Mouse (Mus musculus) kidney, adult 2 months (tissue): ENCODE measurements around the gene Slco2b1. TPM values are rescaled to one million over a fixed set of nuclear protein-coding genes. Genes with fewer than 3 reads are reported as not detected.
A peak's percentile ranks its signal among the peaks of the same experiment; 100 is the strongest.
"Not testable (repeated sequence)": the region's sequence is repeated elsewhere in the genome, so short reads cannot be mapped to it uniquely, and the experiment has no call there.

Source experiments
- DNase-seq: peaks from one replicate; pipeline ENCODE4 v3.0.0; 2021
- H3K27ac ChIP-seq: fragments of 200-500 bp; 2 replicates; pipeline ENCODE4 v1.5.1; 2012; ENCODE audit warnings: low read depth, low read length, control low read depth, inconsistent platforms; ENCODE audit not compliant: insufficient read depth
- H3K27me3 ChIP-seq: fragments of 200-500 bp; replicated peaks from 2 replicates; pipeline ENCODE4 v1.6.1; 2012; ENCODE audit warnings: mild to moderate bottlenecking, moderate library complexity, low read length, inconsistent platforms; ENCODE audit not compliant: control insufficient read depth, insufficient read depth
- H3K36me3 ChIP-seq: fragments of 200-500 bp; 2 replicates; pipeline ENCODE4 v1.6.1; 2012; ENCODE audit warnings: mild to moderate bottlenecking, moderate library complexity, low read length, inconsistent platforms; ENCODE audit not compliant: control insufficient read depth, insufficient read depth
- H3K4me1 ChIP-seq: fragments of 200-500 bp; 2 replicates; pipeline ENCODE4 v1.6.1; 2011; ENCODE audit warnings: low read length; ENCODE audit not compliant: control insufficient read depth, insufficient read depth
- H3K4me3 ChIP-seq: fragments of 200-500 bp; 2 replicates; pipeline ENCODE4 v1.5.1; 2011; ENCODE audit warnings: mild to moderate bottlenecking, low read depth, low read length, control low read depth; ENCODE audit not compliant: insufficient read depth
- CTCF ChIP-seq: fragments of 200-500 bp; conservative IDR thresholded peaks from 2 replicates; pipeline ENCODE4 v1.5.1; 2011; ENCODE audit warnings: low read depth, mild to moderate bottlenecking, control low read depth, low read length, moderate library complexity, mixed read lengths; ENCODE audit not compliant: insufficient read depth, insufficient read length
- POLR2A ChIP-seq: fragments of 200-500 bp; IDR thresholded peaks from one replicate; pipeline ENCODE4 v1.6.1; 2011; ENCODE audit warnings: low read depth, low read length, control low read depth
- WGBS: fragments of 180-500 bp; shearing (Covaris S2); methylation state at CpG from one replicate; pipeline ENCODE4 v1.1.7; 2018; 5-methylcytosine and 5-hydroxymethylcytosine counted together
- polyA plus RNA-seq: library from polyadenylated mRNA; depleted of rRNA; stranded (reverse); fragments of >200 nt; gene quantifications from 2 replicates; pipeline ENCODE4 v1.2.3, GENCODE M21; 2012; rRNA removed

The Slco2b1 gene
- 28.4 and 35.0 TPM in 2 replicates for polyA plus RNA-seq

DNA sequence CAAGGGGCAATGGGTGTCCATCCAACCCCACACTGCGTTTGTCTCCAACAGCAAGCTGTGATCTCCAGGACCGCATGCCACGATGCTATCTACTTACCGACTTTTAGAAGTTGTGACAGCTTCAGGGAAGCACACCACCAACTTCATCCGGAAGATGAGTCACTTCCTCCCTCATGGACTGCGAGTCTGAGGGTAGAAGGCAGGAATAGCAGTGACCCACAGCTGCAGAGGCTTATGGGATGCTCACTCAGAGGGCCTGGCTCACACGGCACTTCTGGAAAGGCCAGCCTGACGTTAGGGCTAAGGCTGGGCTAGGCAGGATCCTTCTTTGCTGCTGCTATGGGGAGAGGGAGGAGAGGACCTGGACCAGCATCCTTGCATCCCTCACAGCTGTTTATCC, at the start of gene Slco2b1:
Slco2b1 (minus strand) TSS at position 175 of the 400 bp plus-strand sequence.
- Histone ChIP-seq H3K27me3 (no peaks in the 10 kb centered on the region), H3K4me3 (no peak within 1 kb of the TSS), H3K36me3 (no peaks in the 10 kb centered on the region), H3K4me1 (no peaks in the 10 kb centered on the region), H3K27ac (peak within 1 kb of the TSS; percentile 29; the same call in 1 of the 2 replicates)
- 62% methylated on average over 8 of the region's 8 CpGs for WGBS
- peak; percentile 54 for DNase-seq
- no peak for TF ChIP-seq POLR2A
- TF ChIP-seq CTCF: no peak

DNA sequence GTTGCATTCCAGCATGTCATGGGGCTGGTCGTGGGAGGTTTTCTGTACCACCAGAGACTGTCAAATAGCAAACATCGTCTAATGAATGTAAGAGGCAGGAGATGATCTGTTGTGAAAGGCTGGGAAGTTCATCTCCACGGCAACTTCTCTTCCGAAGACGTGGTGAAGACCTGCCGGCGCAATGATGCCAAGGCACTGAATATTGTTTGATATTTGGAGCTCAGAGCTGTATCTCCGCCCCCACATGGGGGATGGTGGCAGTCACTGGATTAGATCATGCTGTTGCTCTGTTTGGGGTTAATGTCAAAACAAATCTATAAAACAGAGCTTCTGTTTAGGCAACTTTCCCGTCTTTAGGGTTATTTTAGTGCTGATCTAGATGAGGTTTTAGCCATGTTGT, 28.1 kb upstream of the Slco2b1 start:
- H3K27ac ChIP-seq: no peak overlapping the region
- H3K36me3 ChIP-seq: no peaks in the 10 kb centered on the region
- 30% methylated on average over 9 of the region's 9 CpGs for WGBS
- no peaks in the 10 kb centered on the region for H3K4me1 ChIP-seq
- no peaks in the 10 kb centered on the region for H3K27me3 ChIP-seq
- H3K4me3 ChIP-seq: no peak overlapping the region
- no peak for DNase-seq
- TF ChIP-seq POLR2A: no peak
- TF ChIP-seq CTCF: no peak

DNA sequence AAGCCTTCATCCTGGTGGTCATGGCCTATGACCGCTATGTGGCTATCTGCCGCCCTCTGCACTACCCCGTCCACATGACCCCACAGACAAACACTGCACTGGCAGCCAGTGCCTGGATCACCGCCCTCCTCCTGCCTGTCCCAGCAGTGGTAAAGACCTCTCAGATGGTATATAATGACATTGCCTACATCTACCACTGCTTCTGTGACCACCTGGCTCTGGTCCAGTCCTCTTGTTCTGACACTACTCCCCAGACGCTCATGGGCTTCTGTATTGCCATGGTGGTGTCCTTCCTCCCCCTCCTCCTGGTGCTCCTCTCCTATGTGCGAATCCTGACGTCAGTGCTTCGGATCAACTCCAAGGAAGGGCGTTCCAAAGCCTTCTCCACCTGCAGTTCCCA, 24.4 kb upstream of the Slco2b1 start:
- not testable (repeated sequence) for H3K27ac ChIP-seq, DNase-seq
- WGBS: 96% methylated on average over 9 of the region's 9 CpGs

GRCm38 (mm10) chr7:99734612-99735011, 23.5 kb upstream of the Slco2b1 start:
- Histone ChIP-seq H3K4me3 (no peak overlapping the region), H3K36me3 (no peaks in the 10 kb centered on the region), H3K27me3 (no peaks in the 10 kb centered on the region), H3K4me1 (no peaks in the 10 kb centered on the region), H3K27ac (no peak overlapping the region)
- DNase-seq: no peak
- 89% methylated on average over 2 of the region's 2 CpGs for WGBS
- TF ChIP-seq POLR2A (no peak), CTCF (no peak)

More for the DNA sequence above, 24.4 kb upstream of the Slco2b1 start:
- H3K36me3 ChIP-seq, H3K27me3 ChIP-seq, H3K4me1 ChIP-seq, H3K4me3 ChIP-seq: not testable (repeated sequence)

- Histone ChIP-seq H3K4me3 (no peak within 1 kb of the TSS), H3K27ac (no peak within 1 kb of the TSS), H3K36me3 (no peaks in the 10 kb centered on the region), H3K27me3 (no peaks in the 10 kb centered on the region), H3K4me1 (no peaks in the 10 kb centered on the region)
- no peak for TF ChIP-seq CTCF
- TF ChIP-seq POLR2A: no peak
- DNase-seq: no peak
- WGBS: 75% methylated on average over 2 of the region's 2 CpGs
These were observed 18.8 kb upstream of the Slco2b1 start, which contains the start of gene Olfr520 for GRCm38 (mm10) chr7:99729973-99730372. TSS of gene Olfr520 (plus strand) at chr7:99730273.

DNA sequence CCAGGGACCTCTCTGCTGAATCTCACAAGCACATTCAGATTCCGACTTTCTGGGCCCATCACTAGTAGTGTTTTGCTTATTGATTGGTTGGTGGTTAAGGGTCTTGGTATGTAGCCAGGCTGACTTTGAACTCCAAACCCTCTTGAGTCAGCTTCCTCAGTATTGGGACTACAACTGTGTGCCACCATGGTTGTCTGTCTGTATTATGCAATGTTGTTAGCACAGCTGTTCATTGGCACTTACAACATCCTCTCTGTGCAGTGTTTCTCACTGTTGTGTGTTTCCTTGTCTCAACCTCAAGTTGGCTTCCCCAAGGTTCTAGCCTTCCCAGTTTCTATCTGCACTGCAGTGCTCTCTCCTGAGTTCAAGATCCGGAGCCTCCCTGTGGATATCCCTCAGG, 5.4 kb upstream of the Slco2b1 start:
- Histone ChIP-seq H3K4me1 (no peaks in the 10 kb centered on the region), H3K36me3 (no peaks in the 10 kb centered on the region), H3K27ac (no peak overlapping the region), H3K27me3 (no peaks in the 10 kb centered on the region), H3K4me3 (no peak overlapping the region)
- no peak for TF ChIP-seq CTCF
- no peak for TF ChIP-seq POLR2A
- DNase-seq: no peak
- 92% methylated on average over 2 of the region's 2 CpGs for WGBS

DNA sequence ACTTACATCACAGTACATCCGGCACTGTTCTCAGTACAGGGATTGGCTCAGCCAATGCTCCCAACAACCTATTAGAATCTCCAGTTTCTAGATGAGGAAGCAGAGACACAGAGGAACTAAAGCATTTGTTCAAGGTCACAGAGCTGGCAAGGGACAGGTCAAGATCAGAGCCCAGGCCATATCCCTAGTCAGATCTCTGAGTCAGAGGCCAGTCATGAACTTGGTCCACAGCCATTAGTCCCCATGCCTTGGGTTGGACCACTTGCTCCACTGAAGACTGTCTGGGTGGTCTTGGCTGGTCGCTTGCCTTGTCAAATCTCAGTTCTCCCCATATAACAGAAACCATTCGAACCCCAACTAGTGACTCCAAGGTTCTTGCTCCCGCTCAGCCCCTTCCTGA, 1.3 kb upstream of the Slco2b1 start:
- Histone ChIP-seq H3K27ac (no peak overlapping the region), H3K27me3 (no peaks in the 10 kb centered on the region), H3K4me1 (no peaks in the 10 kb centered on the region), H3K36me3 (no peaks in the 10 kb centered on the region), H3K4me3 (no peak overlapping the region)
- DNase-seq: no peak
- 87% methylated on average over 4 of the region's 4 CpGs for WGBS
- TF ChIP-seq POLR2A: no peak
- no peak for TF ChIP-seq CTCF

DNA sequence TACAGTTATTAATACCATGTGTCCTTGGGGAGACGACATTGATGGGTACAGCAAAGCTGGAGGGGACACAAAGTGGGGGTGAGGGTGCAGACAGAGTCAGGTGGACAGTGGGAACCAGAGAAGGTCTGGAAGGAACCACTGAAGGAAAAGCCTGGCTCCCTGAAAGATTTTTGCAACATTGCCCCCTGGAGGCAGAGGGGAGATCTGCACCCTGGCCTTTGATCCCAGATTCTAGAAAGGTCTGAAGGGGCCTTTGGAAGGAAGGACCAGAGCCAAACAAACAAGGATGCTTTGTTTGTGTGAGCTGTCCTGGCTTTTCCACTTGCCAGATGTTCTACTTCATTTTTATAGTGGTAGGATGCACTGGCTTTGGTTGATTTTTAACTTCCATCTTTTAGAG, 664 bp downstream of the Slco2b1 start:
- Histone ChIP-seq H3K27me3 (no peaks in the 10 kb centered on the region), H3K36me3 (no peaks in the 10 kb centered on the region), H3K4me3 (no peak overlapping the region), H3K27ac (no peak overlapping the region), H3K4me1 (no peaks in the 10 kb centered on the region)
- DNase-seq: peak; percentile 81
- WGBS: 10% methylated on average over 1 of the region's 1 CpGs
- TF ChIP-seq CTCF (peak; percentile 90), POLR2A (no peak)
